Mouse (Mus musculus): ENCODE measurements at regions not wholly inside any gene's neighbourhood (a gene's known extent, or its start where the extent isn't known, plus 50 kb on each side); places are given as distances from the start of the nearest gene placed in this dataset.

- Histone ChIP-seq H3K4me3 (ENCODE audit: low read length) (no peak overlapping the region), H3K4me1 (ENCODE audit: control insufficient read depth, insufficient read depth, low read depth, low read length) (no peaks in the 10 kb centered on the region), H3K27ac (ENCODE audit: low read depth, low read length) (no peak overlapping the region), H3K27me3 (replicated peaks; ENCODE audit: control insufficient read depth, insufficient read depth, low read length) (no peaks in the 10 kb centered on the region), H3K4me2 (ENCODE audit: low read length) (no peak overlapping the region), H3K9me3 (ENCODE audit: control insufficient read depth, low read length) (no peaks in the 10 kb centered on the region), H3K9ac (ENCODE audit: low read depth, low read length) (no peak overlapping the region), H3K36me3 (ENCODE audit: control insufficient read depth, insufficient read depth, low read length) (no peaks in the 10 kb centered on the region)
- 84% methylated on average over 3 of the region's 3 CpGs for WGBS
- no peak for ATAC-seq
Observed at GRCm38 (mm10) chr10:97018641-97019040, 401.8 kb downstream of the Btg1 start.

GRCm38 (mm10) chr10:97028776-97029175 lies 412.0 kb downstream of the Btg1 start:
- no peaks in the 10 kb centered on the region for H3K9me3 ChIP-seq (ENCODE audit: control insufficient read depth, low read length)
- ATAC-seq: no peak
- no peak overlapping the region for H3K9ac ChIP-seq (ENCODE audit: low read depth, low read length)
- 56% methylated on average over 5 of the region's 5 CpGs for WGBS
- no peak overlapping the region for H3K4me2 ChIP-seq (ENCODE audit: low read length)
- H3K27me3 ChIP-seq (replicated peaks; ENCODE audit: control insufficient read depth, insufficient read depth, low read length): no peaks in the 10 kb centered on the region
- no peak overlapping the region for H3K4me3 ChIP-seq (ENCODE audit: low read length)
- H3K27ac ChIP-seq (ENCODE audit: low read depth, low read length): no peak overlapping the region
- no peaks in the 10 kb centered on the region for H3K36me3 ChIP-seq (ENCODE audit: control insufficient read depth, insufficient read depth, low read length)
- no peaks in the 10 kb centered on the region for H3K4me1 ChIP-seq (ENCODE audit: control insufficient read depth, insufficient read depth, low read depth, low read length)

- Histone ChIP-seq H3K9me3 (ENCODE audit: control insufficient read depth, low read length) (no peaks in the 10 kb centered on the region), H3K27ac (ENCODE audit: low read depth, low read length) (no peak overlapping the region), H3K4me2 (ENCODE audit: low read length) (no peak overlapping the region), H3K4me3 (ENCODE audit: low read length) (no peak overlapping the region), H3K9ac (ENCODE audit: low read depth, low read length) (no peak overlapping the region), H3K36me3 (ENCODE audit: control insufficient read depth, insufficient read depth, low read length) (no peaks in the 10 kb centered on the region), H3K27me3 (replicated peaks; ENCODE audit: control insufficient read depth, insufficient read depth, low read length) (no peaks in the 10 kb centered on the region), H3K4me1 (ENCODE audit: control insufficient read depth, insufficient read depth, low read depth, low read length) (no peaks in the 10 kb centered on the region)
- ATAC-seq: no peak
- WGBS: 79% methylated on average over 2 of the region's 2 CpGs
Observed at GRCm38 (mm10) chr10:97030996-97031395, 414.2 kb downstream of the Btg1 start.

GRCm38 (mm10) chr10:97035371-97035786 lies 418.6 kb downstream of the Btg1 start:
- Histone ChIP-seq H3K9me3 (ENCODE audit: control insufficient read depth, low read length) (no peaks in the 10 kb centered on the region), H3K4me1 (ENCODE audit: control insufficient read depth, insufficient read depth, low read depth, low read length) (no peaks in the 10 kb centered on the region), H3K27me3 (replicated peaks; ENCODE audit: control insufficient read depth, insufficient read depth, low read length) (no peaks in the 10 kb centered on the region), H3K4me3 (ENCODE audit: low read length) (no peak overlapping the region), H3K27ac (ENCODE audit: low read depth, low read length) (no peak overlapping the region), H3K36me3 (ENCODE audit: control insufficient read depth, insufficient read depth, low read length) (no peaks in the 10 kb centered on the region), H3K9ac (ENCODE audit: low read depth, low read length) (no peak overlapping the region), H3K4me2 (ENCODE audit: low read length) (0 out of 2 replicates have a peak overlapping the region, but pooled peaks have one; percentile 11)
- ATAC-seq: peak; percentile 65; the same call in 1 of the 2 replicates
- WGBS: 60% methylated on average over 12 of the region's 12 CpGs

GRCm38 (mm10) chr10:97038025-97038424 lies 421.2 kb downstream of the Btg1 start:
- Histone ChIP-seq H3K27me3 (replicated peaks; ENCODE audit: control insufficient read depth, insufficient read depth, low read length) (no peaks in the 10 kb centered on the region), H3K4me2 (ENCODE audit: low read length) (no peak overlapping the region), H3K4me3 (ENCODE audit: low read length) (no peak overlapping the region), H3K9me3 (ENCODE audit: control insufficient read depth, low read length) (no peaks in the 10 kb centered on the region), H3K27ac (ENCODE audit: low read depth, low read length) (no peak overlapping the region), H3K36me3 (ENCODE audit: control insufficient read depth, insufficient read depth, low read length) (no peaks in the 10 kb centered on the region), H3K4me1 (ENCODE audit: control insufficient read depth, insufficient read depth, low read depth, low read length) (no peaks in the 10 kb centered on the region), H3K9ac (ENCODE audit: low read depth, low read length) (no peak overlapping the region)
- WGBS: 51% methylated on average over 4 of the region's 4 CpGs
- no peak for ATAC-seq

- H3K27me3 ChIP-seq (replicated peaks; ENCODE audit: control insufficient read depth, insufficient read depth, low read length): no peaks in the 10 kb centered on the region
- no peak overlapping the region for H3K4me2 ChIP-seq (ENCODE audit: low read length)
- H3K9ac ChIP-seq (ENCODE audit: low read depth, low read length): no peak overlapping the region
- 89% methylated on average over 2 of the region's 2 CpGs for WGBS
- no peak for ATAC-seq
- H3K27ac ChIP-seq (ENCODE audit: low read depth, low read length): no peak overlapping the region
- H3K9me3 ChIP-seq (ENCODE audit: control insufficient read depth, low read length): no peaks in the 10 kb centered on the region
- H3K36me3 ChIP-seq (ENCODE audit: control insufficient read depth, insufficient read depth, low read length): no peaks in the 10 kb centered on the region
- H3K4me3 ChIP-seq (ENCODE audit: low read length): no peak overlapping the region
- no peaks in the 10 kb centered on the region for H3K4me1 ChIP-seq (ENCODE audit: control insufficient read depth, insufficient read depth, low read depth, low read length)
Observed at GRCm38 (mm10) chr10:97047566-97047965, 430.8 kb downstream of the Btg1 start.

GRCm38 (mm10) chr10:97047996-97048395 lies 431.2 kb downstream of the Btg1 start:
- H3K9me3 ChIP-seq (ENCODE audit: control insufficient read depth, low read length): no peaks in the 10 kb centered on the region
- no peak overlapping the region for H3K27ac ChIP-seq (ENCODE audit: low read depth, low read length)
- WGBS: 77% methylated on average over 2 of the region's 2 CpGs
- no peaks in the 10 kb centered on the region for H3K27me3 ChIP-seq (replicated peaks; ENCODE audit: control insufficient read depth, insufficient read depth, low read length)
- ATAC-seq: no peak
- no peaks in the 10 kb centered on the region for H3K36me3 ChIP-seq (ENCODE audit: control insufficient read depth, insufficient read depth, low read length)
- no peak overlapping the region for H3K4me3 ChIP-seq (ENCODE audit: low read length)
- H3K9ac ChIP-seq (ENCODE audit: low read depth, low read length): no peak overlapping the region
- H3K4me2 ChIP-seq (ENCODE audit: low read length): no peak overlapping the region
- H3K4me1 ChIP-seq (ENCODE audit: control insufficient read depth, insufficient read depth, low read depth, low read length): no peaks in the 10 kb centered on the region

GRCm38 (mm10) chr10:97054472-97054871 lies 424.9 kb upstream of the Dcn start:
- WGBS: 95% methylated on average over 3 of the region's 3 CpGs
- Histone ChIP-seq H3K27ac (ENCODE audit: low read depth, low read length) (no peak overlapping the region), H3K36me3 (ENCODE audit: control insufficient read depth, insufficient read depth, low read length) (no peaks in the 10 kb centered on the region)

GRCm38 (mm10) chr10:97061961-97062360 lies 417.4 kb upstream of the Dcn start:
- Histone ChIP-seq H3K27ac (ENCODE audit: low read depth, low read length) (no peak overlapping the region), H3K9ac (ENCODE audit: low read depth, low read length) (no peak overlapping the region), H3K4me2 (ENCODE audit: low read length) (no peak overlapping the region), H3K36me3 (ENCODE audit: control insufficient read depth, insufficient read depth, low read length) (no peaks in the 10 kb centered on the region), H3K4me1 (ENCODE audit: control insufficient read depth, insufficient read depth, low read depth, low read length) (no peaks in the 10 kb centered on the region; the same call in 1 of the 2 replicates), H3K4me3 (ENCODE audit: low read length) (no peak overlapping the region), H3K27me3 (replicated peaks; ENCODE audit: control insufficient read depth, insufficient read depth, low read length) (no peaks in the 10 kb centered on the region), H3K9me3 (ENCODE audit: control insufficient read depth, low read length) (no peaks in the 10 kb centered on the region)
- no peak for ATAC-seq
- WGBS: 45% methylated on average over 3 of the region's 3 CpGs

More at GRCm38 (mm10) chr10:97054472-97054871, 424.9 kb upstream of the Dcn start:
- H3K9ac ChIP-seq (ENCODE audit: low read depth, low read length): no peak overlapping the region
- no peaks in the 10 kb centered on the region for H3K4me1 ChIP-seq (ENCODE audit: control insufficient read depth, insufficient read depth, low read depth, low read length)
- H3K4me3 ChIP-seq (ENCODE audit: low read length): no peak overlapping the region
- no peaks in the 10 kb centered on the region for H3K9me3 ChIP-seq (ENCODE audit: control insufficient read depth, low read length)
- no peak for ATAC-seq
- no peaks in the 10 kb centered on the region for H3K27me3 ChIP-seq (replicated peaks; ENCODE audit: control insufficient read depth, insufficient read depth, low read length)
- H3K4me2 ChIP-seq (ENCODE audit: low read length): no peak overlapping the region

- no peak for ATAC-seq
- H3K27ac ChIP-seq (ENCODE audit: low read depth, low read length): no peak overlapping the region
- no peaks in the 10 kb centered on the region for H3K27me3 ChIP-seq (replicated peaks; ENCODE audit: control insufficient read depth, insufficient read depth, low read length)
- no peaks in the 10 kb centered on the region for H3K36me3 ChIP-seq (ENCODE audit: control insufficient read depth, insufficient read depth, low read length)
- H3K9ac ChIP-seq (ENCODE audit: low read depth, low read length): no peak overlapping the region
- no peak overlapping the region for H3K4me2 ChIP-seq (ENCODE audit: low read length)
- no peak overlapping the region for H3K4me3 ChIP-seq (ENCODE audit: low read length)
- H3K9me3 ChIP-seq (ENCODE audit: control insufficient read depth, low read length): no peaks in the 10 kb centered on the region
- no peaks in the 10 kb centered on the region; the same call in 1 of the 2 replicates for H3K4me1 ChIP-seq (ENCODE audit: control insufficient read depth, insufficient read depth, low read depth, low read length)
Observed at GRCm38 (mm10) chr10:97064546-97064945, 414.9 kb upstream of the Dcn start.

Data from hindbrain, embryonic 16.5 days (tissue).